Mouse (Mus musculus) inflammation-experienced regulatory T-cells (primary cell): ENCODE results near the gene Lcn12. TPM values are rescaled to one million over a fixed set of nuclear protein-coding genes. Genes with fewer than 3 reads are reported as not detected.

ENCODE experiments used
- polyA plus RNA-seq, 2 experiments: library from polyadenylated mRNA; unstranded; fragments of 100-300 nt; shearing (Covaris generic); gene quantifications; one replicate each; pipeline ENCODE4 v1.2.1; 2017

The Lcn12 gene
- not detected for polyA plus RNA-seq

GRCm38 (mm10) chr2:25493476-25493961 lies at the start of gene Lcn12:
Gene Lcn12, minus strand, starts transcription at chr2:25493911.

GRCm38 (mm10) chr2:25501593-25502486 lies 8.1 kb upstream of the Lcn12 start, which contains the start of gene C8g:
Gene C8g, minus strand, starts transcription at chr2:25501719.

GRCm38 (mm10) chr2:25500576-25501405 lies 7.1 kb upstream of the Lcn12 start, which contains the start of gene Fbxw5:
Gene Fbxw5, plus strand, starts transcription at chr2:25500750.

GRCm38 (mm10) chr2:25469969-25470368 lies 23.7 kb downstream of the Lcn12 start, which contains the start of gene Ptgds:
Gene Ptgds, minus strand, starts transcription at chr2:25470046.

GRCm38 (mm10) chr2:25460551-25461309 lies 33.0 kb downstream of the Lcn12 start, which contains the start of gene Paxx:
Gene Paxx, minus strand, starts transcription at chr2:25461094.

GRCm38 (mm10) chr2:25456205-25456953 lies 37.3 kb downstream of the Lcn12 start, which contains the start of gene Clic3:
Gene Clic3, plus strand, starts transcription at chr2:25456838.

Other genes starting within 250 kb of the Lcn12 start
- 10 to 100 TPM in 1 of 2 experiments, 1 to 10 TPM in 1; 6.2 to 11.9 TPM for gene AL732309.1, start 247.0 kb downstream of the Lcn12 start, polyA plus RNA-seq
- 10 to 100 TPM; 20.6 to 22.0 TPM for gene Tmem203, start 238.5 kb downstream of the Lcn12 start, polyA plus RNA-seq
- 10 to 100 TPM; 17.1 to 22.4 TPM for gene Tprn, start 231.3 kb downstream of the Lcn12 start, polyA plus RNA-seq
- 100 to 1,000 TPM; 117 to 137 TPM for gene Ssna1, start 221.5 kb downstream of the Lcn12 start, polyA plus RNA-seq
- 100 to 1,000 TPM in 1 of 2 experiments, 10 to 100 TPM in 1; 94.3 to 117 TPM for gene Anapc2, start 221.4 kb downstream of the Lcn12 start, polyA plus RNA-seq
- not detected for gene Tmem210, start 205.8 kb downstream of the Lcn12 start, polyA plus RNA-seq
- gene Lrrc26, start 204.0 kb downstream of the Lcn12 start, polyA plus RNA-seq, result 1 to 10 TPM in 1 of 2 experiments, not detected in 1; 4.0 TPM
- gene Grin1, start 174.7 kb downstream of the Lcn12 start, polyA plus RNA-seq, result under 1 TPM; 0.41 to 0.78 TPM
- 10 to 100 TPM; 21.9 to 32.4 TPM for gene Man1b1, start 161.6 kb downstream of the Lcn12 start, polyA plus RNA-seq
- gene Dpp7, start 137.6 kb downstream of the Lcn12 start, polyA plus RNA-seq, result 10 to 100 TPM; 21.7 to 25.4 TPM
- 10 to 100 TPM; 30.5 to 53.8 TPM for gene Uap1l1, start 128.2 kb downstream of the Lcn12 start, polyA plus RNA-seq
- under 1 TPM in 1 of 2 experiments, not detected in 1; 0.40 TPM for gene Sapcd2, start 121.6 kb downstream of the Lcn12 start, polyA plus RNA-seq
- gene Entpd2, start 98.0 kb downstream of the Lcn12 start, polyA plus RNA-seq, result under 1 TPM in 1 of 2 experiments, not detected in 1; 0.40 TPM
- 1 to 10 TPM; 4.3 to 6.2 TPM for gene Npdc1, start 94.6 kb downstream of the Lcn12 start, polyA plus RNA-seq
- gene Fut7, start 70.6 kb downstream of the Lcn12 start, polyA plus RNA-seq, result 10 to 100 TPM in 1 of 2 experiments, 1 to 10 TPM in 1; 8.5 to 21.4 TPM
- gene Abca2, start 65.2 kb downstream of the Lcn12 start, polyA plus RNA-seq, result 10 to 100 TPM; 62.8 to 67.6 TPM
- gene Clic3, start 37.1 kb downstream of the Lcn12 start, polyA plus RNA-seq, result 1 to 10 TPM; 3.4 to 4.3 TPM
- 100 to 1,000 TPM in 1 of 2 experiments, 10 to 100 TPM in 1; 95.5 to 104 TPM for gene Paxx, start 32.8 kb downstream of the Lcn12 start, polyA plus RNA-seq
- gene Ptgds, start 23.9 kb downstream of the Lcn12 start, polyA plus RNA-seq, result under 1 TPM in 1 of 2 experiments, not detected in 1; 0.37 TPM
- 100 to 1,000 TPM; 107 to 134 TPM for gene Fbxw5, start 6.8 kb upstream of the Lcn12 start, polyA plus RNA-seq
- gene C8g, start 7.8 kb upstream of the Lcn12 start, polyA plus RNA-seq, result 1 to 10 TPM; 7.5 to 9.3 TPM
- 10 to 100 TPM; 82.2 to 87.8 TPM for gene Traf2, start 53.0 kb upstream of the Lcn12 start, polyA plus RNA-seq
- 100 to 1,000 TPM; 335 to 382 TPM for gene Edf1, start 63.9 kb upstream of the Lcn12 start, polyA plus RNA-seq
- 1 to 10 TPM in 1 of 2 experiments, under 1 TPM in 1; 0.58 to 1.6 TPM for gene Mamdc4, start 80.9 kb upstream of the Lcn12 start, polyA plus RNA-seq
- 10 to 100 TPM; 53.8 to 59.8 TPM for gene Phpt1, start 81.3 kb upstream of the Lcn12 start, polyA plus RNA-seq
- gene Ajm1, start 87.8 kb upstream of the Lcn12 start, polyA plus RNA-seq, result 1 to 10 TPM in 1 of 2 experiments, under 1 TPM in 1; 0.93 to 1.2 TPM
- gene Rabl6, start 114.6 kb upstream of the Lcn12 start, polyA plus RNA-seq, result 10 to 100 TPM; 41.1 to 47.1 TPM
- gene Ccdc183, start 123.8 kb upstream of the Lcn12 start, polyA plus RNA-seq, result not detected
- gene Tmem141, start 128.1 kb upstream of the Lcn12 start, polyA plus RNA-seq, result 1 to 10 TPM; 4.1 TPM
- 10 to 100 TPM in 1 of 2 experiments, not detected in 1; 18.1 TPM for gene Fcna, start 134.1 kb upstream of the Lcn12 start, polyA plus RNA-seq
- gene Lcn8, start 159.2 kb upstream of the Lcn12 start, polyA plus RNA-seq, result not detected
- not detected for gene Lcn5, start 164.0 kb upstream of the Lcn12 start, polyA plus RNA-seq
- under 1 TPM in 1 of 2 experiments, not detected in 1; 0.33 TPM for gene Lcn6, start 182.9 kb upstream of the Lcn12 start, polyA plus RNA-seq
- 1 to 10 TPM in 1 of 2 experiments, not detected in 1; 1.0 TPM for gene Lcn10, start 188.8 kb upstream of the Lcn12 start, polyA plus RNA-seq
- gene Obp2a, start 206.1 kb upstream of the Lcn12 start, polyA plus RNA-seq, result 1 to 10 TPM in 1 of 2 experiments, not detected in 1; 1.3 TPM
- 100 to 1,000 TPM in 1 of 2 experiments, 10 to 100 TPM in 1; 88.1 to 160 TPM for gene Bmyc, start 212.8 kb upstream of the Lcn12 start, polyA plus RNA-seq
- gene Obp2b, start 243.1 kb upstream of the Lcn12 start, polyA plus RNA-seq, result not detected